Mouse (Mus musculus) urinary bladder, postnatal 4 days (tissue): ENCODE data around the gene Loxl1.
A peak's percentile ranks its signal among the peaks of the same experiment; 100 is the strongest.
"Not testable (repeated sequence)": the region's sequence is repeated elsewhere in the genome, so short reads cannot be mapped to it uniquely, and the experiment has no call there.

ENCODE experiments used
- DNase-seq, 2 experiments: peaks; one replicate each; pipeline ENCODE4 v3.0.0; 2021 to 2022; ENCODE audit warnings: low spot score in 2 of 2

The Loxl1 gene

DNA sequence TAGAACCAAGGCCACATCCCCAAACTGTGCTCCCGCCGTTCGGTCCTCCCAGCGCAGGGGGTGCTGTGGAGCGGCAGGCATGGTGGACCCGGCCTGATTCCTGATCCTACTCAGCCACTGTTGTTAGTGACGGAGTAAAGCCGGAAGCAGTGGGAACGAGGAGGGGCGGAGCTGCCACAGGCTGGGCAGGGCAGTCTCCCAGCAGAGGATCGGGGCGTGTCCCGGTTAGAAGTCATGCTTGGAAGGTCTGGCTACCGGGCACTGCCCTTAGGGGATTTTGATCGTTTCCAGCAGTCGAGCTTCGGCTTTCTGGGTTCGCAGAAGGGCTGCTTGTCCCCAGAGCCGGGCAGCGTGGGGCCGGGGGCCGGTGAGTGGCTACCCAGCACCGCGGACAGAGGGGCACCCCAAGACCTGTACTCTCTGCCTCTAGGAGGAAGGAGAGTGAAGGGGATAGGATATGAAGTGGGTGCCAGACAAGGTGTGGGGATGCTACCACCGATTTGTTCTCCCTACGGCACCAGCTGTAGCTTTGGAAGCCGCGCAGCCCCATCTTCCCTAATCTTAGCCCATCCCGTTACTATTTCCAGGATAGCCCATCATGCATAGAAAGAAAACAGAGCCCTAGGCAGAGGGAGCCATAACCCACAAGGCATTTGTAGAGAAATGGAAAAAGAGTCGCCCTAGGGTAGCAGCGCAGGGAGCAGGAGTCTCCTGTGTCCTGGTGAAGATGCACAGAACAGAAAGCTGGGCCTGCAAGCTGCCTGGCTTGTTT is 59.8 kb downstream of the Loxl1 start, which contains the start of gene Stoml1:
Gene Stoml1 (plus strand): TSS at position 132 of the 772 bp plus-strand sequence.
- peak; percentile 92 to 95 for DNase-seq

DNA sequence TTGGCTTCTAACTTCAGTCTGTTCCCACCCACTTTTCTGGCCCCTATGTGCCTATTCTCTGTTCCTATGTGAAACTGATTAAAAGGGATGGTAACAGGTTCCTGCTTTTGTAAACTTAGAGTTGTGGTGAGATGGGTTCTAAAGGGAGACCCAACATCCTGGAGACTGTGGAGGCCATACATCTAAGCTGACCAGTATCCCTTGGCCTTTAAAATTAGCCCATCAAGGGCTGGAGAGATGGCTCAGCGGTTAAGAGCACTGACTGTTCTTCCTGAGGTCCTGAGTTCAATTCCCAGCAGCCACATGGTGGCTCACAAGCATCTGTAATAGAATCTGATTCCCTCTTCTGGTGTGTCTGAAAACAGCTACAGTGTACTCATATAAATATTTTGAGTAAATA is 62.3 kb downstream of the Loxl1 start:
- not testable (repeated sequence) for DNase-seq

DNA sequence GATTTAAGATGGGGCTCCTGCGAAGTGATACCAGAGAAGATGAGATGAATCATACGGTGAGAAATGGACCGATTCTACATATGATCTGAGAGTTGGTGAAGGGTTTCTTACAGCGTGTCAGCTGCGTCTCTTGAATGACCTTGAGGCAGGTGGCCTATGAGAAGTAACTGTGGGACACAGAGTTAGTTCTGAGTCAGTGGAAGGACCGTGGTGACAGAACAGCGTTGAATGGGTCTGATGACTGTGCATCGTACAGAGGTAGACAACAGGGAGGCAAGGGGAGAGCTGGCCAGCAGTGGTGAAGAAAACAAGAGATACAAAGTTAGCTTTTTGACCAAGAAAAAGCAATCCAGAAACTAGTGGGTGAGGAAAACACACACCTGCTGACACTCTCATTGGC is 62.7 kb downstream of the Loxl1 start:
- DNase-seq, result no peak

GRCm38 (mm10) chr9:58249592-58250192 is 63.3 kb downstream of the Loxl1 start, which contains the start of gene Pml:
Gene Pml, minus strand, starts transcription at chr9:58249786.
- DNase-seq, result peak; percentile 66 to 81

DNA sequence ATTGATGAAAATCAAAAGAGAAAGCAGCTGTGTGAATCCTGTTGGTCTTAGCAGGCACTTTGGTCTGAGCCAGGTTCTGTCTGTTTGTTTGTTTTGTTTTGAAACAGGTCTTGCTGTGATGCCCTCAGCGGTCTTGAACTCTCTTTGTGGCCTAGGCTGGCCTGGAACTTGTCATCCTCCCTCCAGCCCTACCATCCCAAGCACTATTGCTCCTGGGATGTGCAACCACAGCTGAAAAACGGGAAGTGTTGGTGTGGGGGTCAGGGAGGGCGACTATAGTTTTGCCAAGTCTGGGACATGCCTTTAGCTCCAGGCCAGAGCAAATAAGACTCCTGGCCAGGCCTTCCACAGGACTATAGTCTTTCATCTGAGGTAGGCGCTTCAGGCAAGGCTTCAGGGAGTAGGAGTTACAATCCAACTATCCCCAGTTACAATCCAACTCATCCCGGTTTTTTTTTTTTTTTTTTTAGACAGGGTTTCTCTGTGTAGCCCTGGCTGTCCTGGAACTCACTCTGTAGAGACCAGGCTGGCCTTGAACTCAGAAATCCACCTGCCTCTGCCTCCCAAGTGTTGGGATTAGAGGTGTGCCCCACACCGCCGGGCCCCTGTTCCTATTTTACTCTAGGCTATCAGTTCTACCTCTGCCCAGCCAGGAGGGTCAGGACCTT is 64.1 kb downstream of the Loxl1 start:
- DNase-seq, result no peak

DNA sequence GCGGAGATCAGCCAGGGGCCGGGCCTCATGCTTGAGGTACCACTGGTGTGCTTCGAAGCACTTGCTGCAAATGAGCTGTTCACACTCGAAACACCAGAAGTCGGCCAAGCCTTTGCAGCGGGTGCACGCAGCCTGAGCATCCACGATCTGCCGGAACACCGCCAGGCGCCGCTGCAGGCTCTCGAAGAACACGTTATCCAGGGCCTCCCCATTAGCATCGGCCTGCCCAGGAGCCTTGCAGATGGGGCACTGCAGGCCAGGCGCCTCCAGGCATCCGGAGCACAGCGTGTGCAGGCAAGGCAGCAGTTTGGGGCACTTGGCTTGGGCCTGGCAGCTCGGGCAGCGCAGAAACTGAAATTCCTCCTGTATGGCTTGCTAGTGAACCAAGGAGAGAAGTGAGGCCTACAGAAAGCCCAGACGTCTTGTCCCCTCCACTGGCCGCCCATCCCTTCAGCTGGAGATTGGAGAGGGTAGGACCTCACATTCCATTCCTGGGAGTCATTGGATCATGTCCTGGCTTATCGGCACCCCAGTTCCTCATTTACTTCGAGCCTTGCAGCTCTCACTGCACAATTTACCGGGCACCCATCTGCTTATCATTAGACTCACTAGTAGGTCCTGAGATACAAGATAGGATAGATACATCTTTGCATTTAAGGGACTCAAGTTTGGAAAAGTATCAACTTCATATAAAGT is 65.8 kb downstream of the Loxl1 start:
- peak; percentile 79 to 85 for DNase-seq

- no peak for DNase-seq
Measured at GRCm38 (mm10) chr9:58246083-58246591, 66.8 kb downstream of the Loxl1 start.

DNA sequence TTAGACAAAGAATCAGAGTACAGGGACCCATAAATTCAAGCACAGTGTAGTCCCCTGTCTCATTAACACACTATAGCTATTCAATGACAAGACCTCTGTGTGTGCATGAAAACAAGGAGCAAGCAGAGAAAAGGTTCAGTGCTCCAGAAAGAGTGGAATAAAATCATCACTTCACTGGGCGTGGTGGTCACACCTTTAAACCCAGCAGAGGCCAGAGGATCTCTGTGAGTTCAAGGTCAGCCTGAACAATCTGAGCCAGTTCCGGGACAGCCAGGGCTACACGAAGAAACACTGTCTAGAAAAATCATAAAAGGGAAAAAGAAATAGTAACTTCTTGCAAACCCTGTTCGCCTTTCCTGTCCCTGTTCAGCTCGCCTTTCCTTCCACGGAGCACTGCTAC is 69.3 kb downstream of the Loxl1 start:
- no peak for DNase-seq

GRCm38 (mm10) chr9:58242696-58243095 is 70.3 kb downstream of the Loxl1 start:
- DNase-seq, result no peak

- no peak for DNase-seq
Measured at GRCm38 (mm10) chr9:58241780-58242485, 71.1 kb downstream of the Loxl1 start.
